Mouse (Mus musculus): Measurements from ENCODE around the gene Slc7a5. TPM values are rescaled to one million over a fixed set of nuclear protein-coding genes. Genes with fewer than 3 reads are reported as not detected.
A peak's percentile ranks its signal among the peaks of the same experiment; 100 is the strongest.

The Slc7a5 gene
- polyA plus RNA-seq, 1 experiment from 2014 or later, result 10.5 TPM

- DNase-seq (no peak), ATAC-seq (no peak)
- no peak overlapping the region for H3K4me2 ChIP-seq (ENCODE audit: low read depth, low read length)
- no peak overlapping the region for H3K4me3 ChIP-seq (ENCODE audit: low read depth, low read length)
- WGBS (ENCODE audit: insufficient replicate concordance), result 67% methylated on average over 9 of the region's 9 CpGs
- H3K27ac ChIP-seq (ENCODE audit: low read depth), result no peak overlapping the region
- H3K9me3 ChIP-seq (ENCODE audit: low read length), result no peaks in the 10 kb centered on the region
- H3K9ac ChIP-seq (replicated peaks), result no peak overlapping the region
- H3K27me3 ChIP-seq (ENCODE audit: insufficient read depth, low read length), result no peaks in the 10 kb centered on the region
- TF ChIP-seq EP300 (IDR thresholded peaks at IDR 0.05; ENCODE audit: low read depth) (no peak), CTCF (IDR thresholded peaks at IDR 0.05; ENCODE audit: low read depth) (no peak)
- no peaks in the 10 kb centered on the region for H3K36me3 ChIP-seq (replicated peaks; ENCODE audit: insufficient read depth, low read length)
- H3K4me1 ChIP-seq (ENCODE audit: insufficient read depth), result no peaks in the 10 kb centered on the region; the same call in 1 of the 2 replicates
Observed at GRCm38 (mm10) chr8:121857331-121857730, 50.2 kb downstream of the Slc7a5 start.

- no peak for TF ChIP-seq CTCF (IDR thresholded peaks at IDR 0.05; ENCODE audit: low read depth)
- no peak for TF ChIP-seq EP300 (IDR thresholded peaks at IDR 0.05; ENCODE audit: low read depth)
- Histone ChIP-seq H3K4me2 (ENCODE audit: low read depth, low read length) (no peak overlapping the region), H3K9ac (replicated peaks) (no peak overlapping the region), H3K4me1 (ENCODE audit: insufficient read depth) (peaks cover 5% of the 10 kb centered on the region), H3K4me3 (ENCODE audit: low read depth, low read length) (no peak overlapping the region), H3K27me3 (ENCODE audit: insufficient read depth, low read length) (no peaks in the 10 kb centered on the region), H3K36me3 (replicated peaks; ENCODE audit: insufficient read depth, low read length) (no peaks in the 10 kb centered on the region), H3K27ac (ENCODE audit: low read depth) (no peak overlapping the region), H3K9me3 (ENCODE audit: low read length) (no peaks in the 10 kb centered on the region)
- DNase-seq (no peak), ATAC-seq (no peak)
- 71% methylated on average over 14 of the region's 14 CpGs for WGBS (ENCODE audit: insufficient replicate concordance)
Observed at GRCm38 (mm10) chr8:121856071-121856746, 51.3 kb downstream of the Slc7a5 start.

GRCm38 (mm10) chr8:121853586-121853985 lies 53.9 kb downstream of the Slc7a5 start:
- Histone ChIP-seq H3K4me1 (ENCODE audit: insufficient read depth) (peaks cover 12% of the 10 kb centered on the region), H3K27me3 (ENCODE audit: insufficient read depth, low read length) (no peaks in the 10 kb centered on the region), H3K4me3 (ENCODE audit: low read depth, low read length) (no peak overlapping the region), H3K9ac (replicated peaks) (no peak overlapping the region), H3K4me2 (ENCODE audit: low read depth, low read length) (no peak overlapping the region), H3K9me3 (ENCODE audit: low read length) (no peaks in the 10 kb centered on the region), H3K27ac (ENCODE audit: low read depth) (no peak overlapping the region), H3K36me3 (replicated peaks; ENCODE audit: insufficient read depth, low read length) (no peaks in the 10 kb centered on the region)
- WGBS (ENCODE audit: insufficient replicate concordance), result 67% methylated on average over 2 of the region's 2 CpGs
- DNase-seq, result peak; percentile 14
- ATAC-seq, result no peak
- TF ChIP-seq EP300 (IDR thresholded peaks at IDR 0.05; ENCODE audit: low read depth) (no peak), CTCF (IDR thresholded peaks at IDR 0.05; ENCODE audit: low read depth) (no peak)

GRCm38 (mm10) chr8:121852464-121852863 lies 55.0 kb downstream of the Slc7a5 start:
- no peak overlapping the region for H3K4me3 ChIP-seq (ENCODE audit: low read depth, low read length)
- ATAC-seq, result no peak
- no peak overlapping the region for H3K27ac ChIP-seq (ENCODE audit: low read depth)
- DNase-seq, result no peak
- no peak overlapping the region for H3K9ac ChIP-seq (replicated peaks)
- TF ChIP-seq CTCF (IDR thresholded peaks at IDR 0.05; ENCODE audit: low read depth) (no peak), EP300 (IDR thresholded peaks at IDR 0.05; ENCODE audit: low read depth) (no peak)
- no peaks in the 10 kb centered on the region for H3K36me3 ChIP-seq (replicated peaks; ENCODE audit: insufficient read depth, low read length)
- no peaks in the 10 kb centered on the region for H3K9me3 ChIP-seq (ENCODE audit: low read length)
- peaks cover 12% of the 10 kb centered on the region for H3K4me1 ChIP-seq (ENCODE audit: insufficient read depth)
- 27% methylated on average over 7 of the region's 7 CpGs for WGBS (ENCODE audit: insufficient replicate concordance)
- H3K27me3 ChIP-seq (ENCODE audit: insufficient read depth, low read length), result no peaks in the 10 kb centered on the region
- no peak overlapping the region for H3K4me2 ChIP-seq (ENCODE audit: low read depth, low read length)

- DNase-seq (no peak), ATAC-seq (no peak)
- TF ChIP-seq CTCF (IDR thresholded peaks at IDR 0.05; ENCODE audit: low read depth) (no peak), EP300 (IDR thresholded peaks at IDR 0.05; ENCODE audit: low read depth) (no peak)
- Histone ChIP-seq H3K27ac (ENCODE audit: low read depth) (no peak overlapping the region), H3K36me3 (replicated peaks; ENCODE audit: insufficient read depth, low read length) (no peaks in the 10 kb centered on the region), H3K4me2 (ENCODE audit: low read depth, low read length) (no peak overlapping the region), H3K9ac (replicated peaks) (no peak overlapping the region), H3K9me3 (ENCODE audit: low read length) (no peaks in the 10 kb centered on the region), H3K4me1 (ENCODE audit: insufficient read depth) (peaks cover 12% of the 10 kb centered on the region), H3K27me3 (ENCODE audit: insufficient read depth, low read length) (no peaks in the 10 kb centered on the region), H3K4me3 (ENCODE audit: low read depth, low read length) (no peak overlapping the region)
- 44% methylated on average over 7 of the region's 7 CpGs for WGBS (ENCODE audit: insufficient replicate concordance)
Observed at GRCm38 (mm10) chr8:121851716-121852115, 55.8 kb downstream of the Slc7a5 start.

- H3K9ac ChIP-seq (replicated peaks), result peak overlapping the region; percentile 44
- WGBS (ENCODE audit: insufficient replicate concordance), result 2% methylated on average over 24 of the region's 24 CpGs
- no peaks in the 10 kb centered on the region for H3K9me3 ChIP-seq (ENCODE audit: low read length)
- H3K27ac ChIP-seq (ENCODE audit: low read depth), result 0 out of 2 replicates have a peak overlapping the region, but pooled peaks have one; percentile 30
- DNase-seq (peak; percentile 97), ATAC-seq (peak; percentile 86)
- H3K36me3 ChIP-seq (replicated peaks; ENCODE audit: insufficient read depth, low read length), result no peaks in the 10 kb centered on the region
- TF ChIP-seq EP300 (IDR thresholded peaks at IDR 0.05; ENCODE audit: low read depth) (peak; percentile 67; the same call in 1 of the 2 replicates), CTCF (IDR thresholded peaks at IDR 0.05; ENCODE audit: low read depth) (peak; percentile 100)
- peaks cover 12% of the 10 kb centered on the region for H3K4me1 ChIP-seq (ENCODE audit: insufficient read depth)
- no peaks in the 10 kb centered on the region for H3K27me3 ChIP-seq (ENCODE audit: insufficient read depth, low read length)
- peak overlapping the region; percentile 15 for H3K4me3 ChIP-seq (ENCODE audit: low read depth, low read length)
- peak overlapping the region; percentile 68 for H3K4me2 ChIP-seq (ENCODE audit: low read depth, low read length)
Observed at GRCm38 (mm10) chr8:121850821-121851470, 56.5 kb downstream of the Slc7a5 start.

Measured in liver, postnatal 0 days (tissue).